Comparison of ENCODE assay signal across 9 mouse cellular contexts in genomic region chr2:60961281-60961680, GRCm38 (mm10). TPM values are rescaled to one million over a fixed set of nuclear protein-coding genes. Genes with fewer than 3 reads are reported as not detected.
DNase-seq lines count a peak whose midpoint lies in the region; ATAC-seq and TF ChIP-seq lines count a peak whose summit lies in the region.
"Had no signal": no experiment of that assay in that cellular context is flagged by ENCODE, and none has a peak within 500 bp of the region (broad histone marks: within the 10 kb centered on the region; RNA-seq: fewer than 3 reads in every experiment).

No protein-coding gene starts in this region.

- no peak overlapping the region for H3ac ChIP-seq in myocyte (ENCODE audit: control insufficient read depth, insufficient read length)

- intact Hi-C loops in heart, adult 2 months (cut with DNase I) = loop anchor here (5.0 kb wide), 3 partner anchors 39 to 239 kb away; partner anchors contain the start of gene Itgb6

- peak overlapping the region; percentile 46 for H3K9ac ChIP-seq in heart, adult 2 months (ENCODE audit: low read depth, low read length)
- H3K9ac ChIP-seq in forebrain, embryonic 15.5 days (replicated peaks) = no peak overlapping the region
- peak overlapping the region; percentile 89 for H3K9ac ChIP-seq in kidney, embryonic 16.5 days (replicated peaks; ENCODE audit: low read length)

- TF ChIP-seq EP300 in heart, adult 2 months (IDR thresholded peaks at IDR 0.05; ENCODE audit: insufficient read depth, low read depth, low read length) = no peak

- peak overlapping the region; percentile 98 for H3K4me3 ChIP-seq in heart, adult 2 months
- H3K4me3 ChIP-seq in forebrain, embryonic 15.5 days = peak overlapping the region; percentile 69
- peak overlapping the region; percentile 92 for H3K4me3 ChIP-seq in kidney, embryonic 16.5 days (ENCODE audit: low read length)
- H3K4me3 ChIP-seq in myocyte = peak overlapping the region; percentile 85
- H3K4me3 ChIP-seq: erythroblast, embryonic 14.5 days had no signal

- 29% methylated on average over 5 of the region's 5 CpGs for WGBS in heart, adult 2 months
- 53% methylated on average over 5 of the region's 5 CpGs for WGBS in forebrain, embryonic 15.5 days
- WGBS in kidney, embryonic 16.5 days = 42% methylated on average over 5 of the region's 5 CpGs

- no peak for TF ChIP-seq CTCF in heart, adult 2 months (IDR thresholded peaks at IDR 0.05)

- TF ChIP-seq POLR2A in heart, adult 2 months (IDR thresholded peaks at IDR 0.05; ENCODE audit: insufficient read depth, low read depth, low read length) = no peak
- no peak for TF ChIP-seq POLR2A in myocyte (IDR thresholded peaks at IDR 0.05; ENCODE audit: insufficient read length, low read depth)

- peak overlapping the region; percentile 99 for H3K27ac ChIP-seq in heart, adult 2 months
- no peak overlapping the region for H3K27ac ChIP-seq in forebrain, embryonic 15.5 days (replicated peaks)
- peak overlapping the region; percentile 99 for H3K27ac ChIP-seq in kidney, embryonic 16.5 days (ENCODE audit: low read length)

- no peaks in the 10 kb centered on the region for H3K27me3 ChIP-seq in heart, adult 2 months (ENCODE audit: control insufficient read depth, insufficient read depth, low read length)
- H3K27me3 ChIP-seq in forebrain, embryonic 15.5 days = no peaks in the 10 kb centered on the region; the same call in 1 of the 2 replicates
- no peaks in the 10 kb centered on the region for H3K27me3 ChIP-seq in kidney, embryonic 16.5 days (ENCODE audit: insufficient read depth, low read length)
- H3K27me3 ChIP-seq in myocyte (ENCODE audit: control insufficient read depth, insufficient read depth, insufficient read length) = no peaks in the 10 kb centered on the region

- no peak for ATAC-seq in forebrain, embryonic 15.5 days (replicated peaks)
- ATAC-seq in kidney, embryonic 16.5 days (ENCODE audit: low FRiP score, low TSS enrichment) = no peak
- no peak for ATAC-seq in megakaryocyte progenitor cell, adult 5-6 weeks (replicated peaks; ENCODE audit: poor library complexity)

- DNase-seq in heart, adult 2 months = peak; percentile 13 to 35
- DNase-seq in heart, postnatal 4 days = no peak
- no peak for DNase-seq in thymus, postnatal 0 days (ENCODE audit: low spot score)
- DNase-seq in right cerebral cortex, postnatal 36 days (ENCODE audit: low spot score in 2 of 2) = no peak

- peaks cover 14% of the 10 kb centered on the region for H3K4me1 ChIP-seq in heart, adult 2 months (ENCODE audit: control insufficient read depth, insufficient read depth, low read length)
- H3K4me1 ChIP-seq in forebrain, embryonic 15.5 days = peaks cover 12% of the 10 kb centered on the region; the same call in 1 of the 2 replicates
- H3K4me1 ChIP-seq in kidney, embryonic 16.5 days (ENCODE audit: insufficient read depth, low read length) = peaks cover 19% of the 10 kb centered on the region

- no peaks in the 10 kb centered on the region for H3K9me3 ChIP-seq in forebrain, embryonic 15.5 days
- H3K9me3 ChIP-seq in kidney, embryonic 16.5 days (ENCODE audit: low read length) = no peaks in the 10 kb centered on the region

- H3K36me3 ChIP-seq in heart, adult 2 months (ENCODE audit: control insufficient read depth, insufficient read depth, low read length) = peaks cover 18% of the 10 kb centered on the region; the same call in 1 of the 2 replicates
- no peaks in the 10 kb centered on the region for H3K36me3 ChIP-seq in forebrain, embryonic 15.5 days
- H3K36me3 ChIP-seq in kidney, embryonic 16.5 days (ENCODE audit: insufficient read depth, low read length) = no peaks in the 10 kb centered on the region
- peaks cover 13% of the 10 kb centered on the region for H3K36me3 ChIP-seq in myocyte (ENCODE audit: control insufficient read depth, insufficient read depth)

- H3K4me2 ChIP-seq in forebrain, embryonic 15.5 days (replicated peaks) = peak overlapping the region; percentile 80; the same call in 1 of the 2 replicates
- H3K4me2 ChIP-seq in kidney, embryonic 16.5 days (replicated peaks; ENCODE audit: low read depth, low read length) = peak overlapping the region; percentile 61
- peak overlapping the region; percentile 76 for H3K4me2 ChIP-seq in myocyte (ENCODE audit: low read depth)

- peaks cover 1% of the 10 kb centered on the region; the same call in 1 of the 2 replicates for H3K79me2 ChIP-seq in heart, adult 2 months (replicated peaks; ENCODE audit: control insufficient read depth, insufficient read depth, low read length)
- H3K79me2 ChIP-seq in myocyte (ENCODE audit: control insufficient read depth, insufficient read depth) = peaks cover 55% of the 10 kb centered on the region

TF ChIP-seq in myocyte, 11 proteins besides CTCF, POLR2A, EP300 and RAD21:
- TF ChIP-seq MYOG (IDR thresholded peaks at IDR 0.05; ENCODE audit: control insufficient read depth in 1 of 3, insufficient read depth in 1 of 3, insufficient read length in 2 of 3, low read depth in 2 of 3) = no peak

RNA-seq across cellular contexts. Expression of gene Rbms1, which starts 1.7 kb away (rescaled TPM):
- total RNA-seq in heart, adult 2 months (2021) = 10 to 100 TPM; 44.5 to 48.7 TPM
- 72.9 and 79.4 TPM in 2 replicates for polyA plus RNA-seq in heart, adult 2 months (2012; rRNA removed)
- total RNA-seq in heart, postnatal 4 days (2021) = 10 to 100 TPM; 95.2 to 98.9 TPM
- 22.1 and 24.1 TPM in 2 replicates for polyA plus RNA-seq in forebrain, embryonic 15.5 days (2015; fragmentation: Nextera tagmentation; extraction: Ambion mirVana)
- polyA plus RNA-seq in kidney, embryonic 16.5 days (2015; fragmentation: Nextera tagmentation; extraction: Ambion mirVana) = 112 and 130 TPM in 2 replicates
- 34.8 TPM for polyA plus RNA-seq in myocyte (2012; fragmentation: generic; extraction: Trizol)
- 76.9 and 79.0 TPM in 2 replicates for polyA plus RNA-seq in thymus, postnatal 0 days (2015; fragmentation: Nextera tagmentation; extraction: Ambion mirVana)
- 29.3 and 31.5 TPM in 2 replicates for total RNA-seq in megakaryocyte progenitor cell, adult 5-6 weeks (2015)
- 24.5 and 28.2 TPM in 2 replicates for total RNA-seq in megakaryocyte progenitor cell, adult 5-6 weeks (2017)

Comparison
In these comparisons a context has a peak if more than half of its experiments do, and no peak if none do; other contexts are left out.
1. DNase-seq: peak in heart, adult 2 months (2 of 2); none in heart, postnatal 4 days (single experiment), thymus, postnatal 0 days (single experiment) and right cerebral cortex, postnatal 36 days (0 of 2).
2. Peak in every context shown above with its lines, with median percentiles within 50 percentile points of each other: H3K4me3 ChIP-seq and H3K4me2 ChIP-seq.